Mouse (Mus musculus) hindbrain, embryonic 11.5 days (tissue): Measurements from ENCODE around the gene Padi2. TPM values are rescaled to one million over a fixed set of nuclear protein-coding genes. Genes with fewer than 3 reads are reported as not detected.

Source experiments
- ATAC-seq: fragments of 200-750 bp; cut with Nextera tagmentation; 2 replicates; pipeline ENCODE4 v1.8.0; 2017; ENCODE audit warnings: mild to moderate bottlenecking, moderate TSS enrichment, moderate library complexity; ENCODE audit not compliant: low FRiP score
- DNase-seq: peaks from one replicate; pipeline ENCODE4 v3.0.0-alpha.2; 2015; ENCODE audit warnings: low spot score
- H3K27ac ChIP-seq: fragments of 300-500 bp; sonication (generic); 2 replicates; pipeline ENCODE4 v1.5.1; 2014; ENCODE audit warnings: mild to moderate bottlenecking, low read depth, low read length
- H3K27me3 ChIP-seq: fragments of 300-500 bp; sonication (generic); 2 replicates; pipeline ENCODE4 v1.6.1; 2014; ENCODE audit warnings: mild to moderate bottlenecking, low read length, moderate library complexity, mixed read lengths; ENCODE audit not compliant: control insufficient read depth, insufficient read depth
- H3K36me3 ChIP-seq: fragments of 300-500 bp; sonication (generic); 2 replicates; pipeline ENCODE4 v1.6.1; 2014; ENCODE audit warnings: mild to moderate bottlenecking, low read length, moderate library complexity, mixed read lengths; ENCODE audit not compliant: control insufficient read depth, insufficient read depth
- H3K4me1 ChIP-seq: fragments of 300-500 bp; sonication (generic); replicated peaks from 2 replicates; pipeline ENCODE4 v1.6.1; 2014; ENCODE audit warnings: low read length, mixed read lengths; ENCODE audit not compliant: control insufficient read depth, insufficient read depth
- H3K4me2 ChIP-seq: fragments of 300-500 bp; sonication (generic); replicated peaks from 2 replicates; pipeline ENCODE4 v1.6.1; 2014; ENCODE audit warnings: mild to moderate bottlenecking, low read depth, low read length
- H3K4me3 ChIP-seq: fragments of 300-500 bp; sonication (generic); 2 replicates; pipeline ENCODE4 v1.5.1; 2014; ENCODE audit warnings: low read depth, low read length
- H3K9ac ChIP-seq: fragments of 300-500 bp; sonication (generic); 2 replicates; pipeline ENCODE4 v1.6.1; 2014; ENCODE audit warnings: low read depth, low read length
- H3K9me3 ChIP-seq: fragments of 300-500 bp; sonication (generic); 2 replicates; pipeline ENCODE4 v1.6.1; 2016; ENCODE audit warnings: low read length; ENCODE audit not compliant: control insufficient read depth
- WGBS: fragments of 180-500 bp; shearing (Covaris S2); extraction: QIAGEN DNeasy Blood & Tissue Kit; methylation state at CpG from one replicate; pipeline ENCODE4 v1.1.7; 2014; 5-methylcytosine and 5-hydroxymethylcytosine counted together
- polyA plus RNA-seq: library from polyadenylated mRNA; unstranded; fragments of >200 nt; fragmentation: Nextera tagmentation; extraction: Ambion mirVana; gene quantifications from 2 replicates; pipeline ENCODE4 v1.2.1, GENCODE M21; 2014

Gene Padi2
- polyA plus RNA-seq, 1 experiment from 2014 or later = 1.2 TPM

DNA sequence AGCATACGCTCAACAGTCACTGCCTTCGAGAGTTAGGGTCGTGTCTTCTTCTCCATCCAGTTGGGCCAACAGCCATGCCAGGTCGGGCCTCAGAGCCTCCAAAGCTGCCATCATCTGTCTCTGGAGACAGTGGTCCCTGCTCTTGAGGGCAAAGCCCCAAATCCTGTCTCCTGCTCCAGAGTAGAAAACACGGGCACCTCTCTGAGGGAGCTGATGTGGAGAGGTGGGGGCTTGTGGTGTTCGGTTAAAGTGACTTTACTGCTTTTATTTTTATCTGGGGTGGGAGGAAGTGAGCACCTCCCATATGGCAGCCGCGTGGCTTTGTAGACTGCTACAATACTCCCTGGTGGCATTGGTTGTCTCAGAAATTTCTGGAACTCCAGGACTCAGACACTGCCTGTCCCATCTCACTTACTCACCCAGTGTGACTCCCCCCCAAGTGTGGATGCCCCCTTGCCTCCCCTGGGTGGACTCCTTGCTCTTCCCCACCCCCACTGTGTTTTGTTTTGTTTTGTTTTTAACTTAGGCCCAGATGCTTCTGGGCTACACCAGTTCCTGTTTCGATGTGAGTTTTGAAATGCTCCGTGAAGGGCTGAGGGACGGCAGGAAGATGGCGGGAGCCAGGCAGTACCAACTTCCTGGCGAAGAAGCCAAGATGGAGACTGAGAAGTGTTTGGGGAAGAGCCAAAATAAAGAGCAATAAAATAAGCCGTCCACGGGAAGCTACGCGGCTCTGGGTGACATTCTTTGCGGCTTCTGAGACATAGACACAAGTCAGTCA lies 45.9 kb downstream of the Padi2 start:
- Histone ChIP-seq H3K9me3 (no peaks in the 10 kb centered on the region), H3K4me3 (no peak overlapping the region), H3K36me3 (no peaks in the 10 kb centered on the region), H3K27me3 (no peaks in the 10 kb centered on the region), H3K9ac (no peak overlapping the region), H3K27ac (no peak overlapping the region), H3K4me1 (no peaks in the 10 kb centered on the region), H3K4me2 (no peak overlapping the region)
- DNase-seq (no peak), ATAC-seq (no peak)
- 89% methylated on average over 18 of the region's 18 CpGs for WGBS

DNA sequence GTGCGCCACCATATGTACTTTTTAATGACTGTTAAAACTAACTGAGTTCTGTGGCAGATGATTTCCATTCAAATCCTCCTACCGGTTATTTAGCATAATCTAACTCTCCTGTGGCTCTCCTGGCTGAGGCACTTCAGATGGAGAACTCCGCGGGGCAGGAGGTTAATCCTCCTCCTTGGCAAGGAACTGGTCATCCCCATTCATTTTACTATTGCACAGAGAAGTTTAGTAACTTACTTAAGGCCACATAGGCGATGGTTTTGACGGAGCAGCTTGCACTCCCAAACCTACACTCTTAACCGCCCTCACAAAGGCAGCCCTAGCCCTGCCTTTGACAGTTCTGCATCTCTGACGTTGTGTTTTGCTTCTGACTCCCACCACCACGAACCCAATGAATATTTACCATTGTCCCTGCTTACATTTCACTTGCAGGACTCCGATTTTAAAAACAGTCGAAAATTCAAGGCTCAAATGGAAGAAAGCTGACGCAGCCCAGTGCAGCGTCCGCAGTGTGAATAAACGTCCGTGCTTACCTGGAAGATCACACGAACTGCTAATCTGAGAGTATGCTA lies 51.1 kb downstream of the Padi2 start:
- Histone ChIP-seq H3K9me3 (no peaks in the 10 kb centered on the region), H3K9ac (no peak overlapping the region; the same call in 1 of the 2 replicates), H3K36me3 (no peaks in the 10 kb centered on the region), H3K4me3 (peak overlapping the region; percentile 33), H3K27me3 (no peaks in the 10 kb centered on the region; the same call in 1 of the 2 replicates), H3K4me2 (peak overlapping the region; percentile 36), H3K4me1 (peaks cover 3% of the 10 kb centered on the region; the same call in 1 of the 2 replicates), H3K27ac (no peak overlapping the region)
- 8% methylated on average over 17 of the region's 17 CpGs for WGBS
- ATAC-seq (no peak), DNase-seq (no peak)

DNA sequence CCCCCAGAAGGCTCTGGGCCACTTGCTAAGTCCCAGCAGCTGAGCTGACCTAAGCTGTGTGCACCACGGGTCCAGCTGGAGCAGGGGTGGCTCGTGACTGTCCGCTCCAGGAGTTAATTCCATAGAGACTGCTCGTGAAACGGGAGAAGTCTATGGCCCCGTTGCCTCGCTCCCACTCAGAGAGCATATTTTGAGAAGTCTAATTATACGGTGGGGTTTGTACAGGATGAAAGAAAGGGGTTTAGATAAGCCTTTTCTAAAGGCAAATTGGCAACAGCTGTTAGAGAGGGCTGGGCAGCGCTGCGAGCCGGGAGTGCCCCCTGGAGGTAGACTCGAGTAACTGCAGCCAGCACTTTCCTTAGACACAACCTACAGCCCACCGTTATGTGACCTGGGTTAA lies 51.6 kb downstream of the Padi2 start:
- 3% methylated on average over 13 of the region's 13 CpGs for WGBS
- H3K36me3 ChIP-seq = no peaks in the 10 kb centered on the region
- no peak overlapping the region for H3K27ac ChIP-seq
- no peaks in the 10 kb centered on the region; the same call in 1 of the 2 replicates for H3K27me3 ChIP-seq
- peak overlapping the region; percentile 1; the same call in 1 of the 2 replicates for H3K9ac ChIP-seq
- peak overlapping the region; percentile 36 for H3K4me2 ChIP-seq
- DNase-seq = peak; percentile 83
- no peaks in the 10 kb centered on the region for H3K9me3 ChIP-seq
- ATAC-seq = peak; percentile 34; the same call in 1 of the 2 replicates
- H3K4me1 ChIP-seq = peaks cover 3% of the 10 kb centered on the region; the same call in 1 of the 2 replicates
- H3K4me3 ChIP-seq = peak overlapping the region; percentile 33

DNA sequence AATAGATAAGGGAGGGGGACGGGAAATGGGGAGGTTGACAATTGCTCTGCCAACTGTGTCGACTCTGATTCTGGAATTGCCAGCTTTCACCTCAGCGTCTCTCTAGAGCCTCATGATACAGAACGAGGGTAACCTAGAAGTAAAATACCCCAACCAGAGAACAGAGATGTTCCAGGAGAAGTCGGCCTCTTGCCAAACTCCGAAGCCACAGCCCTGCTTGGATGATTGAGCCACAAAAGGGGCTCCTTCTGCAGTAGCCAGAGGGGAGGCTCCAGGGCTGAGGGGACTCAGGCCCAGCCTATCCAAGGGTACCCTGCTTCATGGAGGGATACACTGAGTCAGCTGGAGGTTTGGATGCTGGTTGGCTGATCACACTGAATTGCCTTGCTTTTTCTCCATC lies 52.2 kb downstream of the Padi2 start:
- ATAC-seq (no peak), DNase-seq (no peak)
- Histone ChIP-seq H3K36me3 (no peaks in the 10 kb centered on the region), H3K27me3 (no peaks in the 10 kb centered on the region; the same call in 1 of the 2 replicates), H3K4me2 (no peak overlapping the region), H3K4me1 (peaks cover 3% of the 10 kb centered on the region), H3K9ac (no peak overlapping the region), H3K4me3 (no peak overlapping the region), H3K9me3 (no peaks in the 10 kb centered on the region), H3K27ac (no peak overlapping the region)
- WGBS = 60% methylated on average over 6 of the region's 6 CpGs

DNA sequence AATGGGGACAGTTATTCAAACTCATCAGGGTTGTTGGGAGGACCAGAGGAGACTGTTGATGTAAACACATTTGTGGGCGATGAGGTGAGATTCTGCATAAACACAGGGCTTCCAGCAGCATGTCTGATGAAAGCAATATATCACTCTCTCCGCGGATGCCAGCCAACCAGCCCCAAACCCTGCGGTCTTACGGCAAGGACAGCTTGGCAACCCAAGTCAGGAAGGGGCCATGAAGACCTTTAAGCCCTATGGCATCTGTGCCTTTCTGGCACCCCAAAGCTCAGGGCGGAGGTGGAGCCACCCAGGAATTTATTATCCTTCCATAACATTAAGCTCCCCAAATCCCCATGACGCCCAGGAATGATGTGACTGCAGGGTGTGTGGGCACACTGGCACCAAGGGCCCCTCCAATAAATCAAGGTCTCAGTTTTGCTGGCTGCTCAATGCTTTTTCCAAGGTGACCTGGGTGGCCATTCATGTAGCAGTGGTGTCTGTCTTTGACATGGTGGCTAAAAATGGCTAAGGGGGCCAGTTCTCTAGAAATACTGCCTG lies 53.1 kb downstream of the Padi2 start:
- H3K27me3 ChIP-seq = no peaks in the 10 kb centered on the region; the same call in 1 of the 2 replicates
- no peak overlapping the region for H3K27ac ChIP-seq
- no peak overlapping the region for H3K9ac ChIP-seq
- no peak for DNase-seq
- H3K4me2 ChIP-seq = no peak overlapping the region
- H3K9me3 ChIP-seq = no peaks in the 10 kb centered on the region
- WGBS = 93% methylated on average over 7 of the region's 7 CpGs
- no peak overlapping the region for H3K4me3 ChIP-seq
- H3K4me1 ChIP-seq = peaks cover 3% of the 10 kb centered on the region
- no peak for ATAC-seq
- H3K36me3 ChIP-seq = no peaks in the 10 kb centered on the region

DNA sequence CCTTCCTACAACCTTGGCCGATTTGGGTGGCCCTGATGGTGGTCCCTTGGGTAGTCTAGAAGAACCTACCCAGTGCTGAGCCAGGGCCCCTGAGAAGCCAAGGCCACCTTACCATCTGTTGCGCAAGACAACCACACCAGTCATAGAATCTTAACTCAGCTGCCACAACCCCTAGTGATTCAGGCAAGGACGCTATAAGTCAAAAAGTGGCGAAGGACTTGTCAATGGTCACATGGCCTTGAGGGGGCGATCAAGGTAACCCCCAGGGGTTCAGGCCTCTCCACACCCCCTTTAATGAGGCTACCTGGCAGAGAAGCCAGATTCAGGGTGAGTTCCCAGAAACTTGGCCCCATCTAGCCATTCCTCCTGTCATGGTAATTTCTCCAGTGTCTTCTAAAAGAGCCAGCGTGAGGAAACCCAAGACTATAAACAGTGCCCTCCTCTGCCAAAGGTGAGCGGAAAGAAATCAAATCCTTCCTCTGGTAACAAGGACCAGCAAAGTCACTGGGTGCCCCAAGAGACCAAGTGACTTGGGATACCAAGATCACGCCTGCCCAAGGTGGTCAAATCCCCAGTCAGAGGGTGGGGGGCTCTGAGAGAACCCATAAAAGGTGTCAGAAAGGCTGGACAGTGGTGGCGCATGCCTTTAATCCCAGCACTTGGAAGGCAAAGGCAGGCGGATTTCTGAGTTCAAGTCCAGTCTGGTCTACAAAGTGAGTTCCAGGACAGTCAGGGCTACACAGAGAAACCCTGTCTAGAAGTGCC lies 53.8 kb downstream of the Padi2 start:
- no peaks in the 10 kb centered on the region; the same call in 1 of the 2 replicates for H3K27me3 ChIP-seq
- WGBS = 78% methylated on average over 10 of the region's 10 CpGs
- no peaks in the 10 kb centered on the region for H3K9me3 ChIP-seq
- H3K4me2 ChIP-seq = no peak overlapping the region
- ATAC-seq (no peak), DNase-seq (no peak)
- peaks cover 3% of the 10 kb centered on the region for H3K4me1 ChIP-seq
- no peak overlapping the region for H3K4me3 ChIP-seq
- no peak overlapping the region for H3K9ac ChIP-seq
- no peaks in the 10 kb centered on the region for H3K36me3 ChIP-seq
- H3K27ac ChIP-seq = no peak overlapping the region

DNA sequence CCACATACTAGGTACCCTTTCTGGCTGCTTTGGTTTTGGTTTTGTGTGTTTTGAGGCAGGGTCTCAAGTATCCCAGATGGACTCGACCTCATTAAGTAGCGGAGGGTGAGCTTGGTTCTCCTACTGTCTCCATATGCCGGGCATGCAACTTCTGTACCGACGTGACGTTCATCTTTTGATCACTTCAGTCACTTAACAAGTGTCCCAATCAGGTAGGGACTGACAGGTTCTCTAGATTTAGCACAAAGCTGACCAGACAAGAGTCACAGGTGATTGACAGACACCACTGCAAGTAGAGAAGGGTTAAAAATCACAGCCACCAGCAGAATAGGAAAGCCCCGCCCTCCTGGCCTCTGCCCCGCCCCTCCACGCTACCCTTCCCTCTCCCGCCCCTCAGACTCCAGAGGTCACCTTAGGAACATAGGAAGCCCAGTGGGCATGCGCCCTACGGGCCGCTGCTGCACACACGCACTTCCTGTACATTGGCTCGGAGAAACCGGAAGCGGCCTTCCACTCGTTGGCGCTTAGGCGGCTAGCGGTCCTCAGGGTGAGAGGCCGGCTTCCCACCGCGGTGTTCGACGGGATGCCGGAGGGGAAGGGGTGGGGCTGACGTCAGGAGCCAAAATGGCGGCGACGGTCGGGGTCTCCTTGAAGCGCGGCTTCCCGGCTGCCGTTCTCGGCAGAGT lies 54.8 kb downstream of the Padi2 start, which contains the start of gene Sdhb:
Gene Sdhb, plus strand, starts transcription at position 423 of the 686 bp plus-strand sequence.
- H3K27ac ChIP-seq = peak within 1 kb of the TSS; percentile 51
- peak; percentile 97 for DNase-seq
- H3K27me3 ChIP-seq = no peaks in the 10 kb centered on the region; the same call in 1 of the 2 replicates
- 4% methylated on average over 37 of the region's 37 CpGs for WGBS
- peak within 1 kb of the TSS; percentile 84 for H3K4me3 ChIP-seq
- peak; percentile 95 for ATAC-seq
- no peaks in the 10 kb centered on the region for H3K36me3 ChIP-seq
- peaks cover 3% of the 10 kb centered on the region for H3K4me1 ChIP-seq
- peak within 1 kb of the TSS; percentile 78 for H3K9ac ChIP-seq
- no peaks in the 10 kb centered on the region for H3K9me3 ChIP-seq
- peak within 1 kb of the TSS; percentile 79 for H3K4me2 ChIP-seq
